Mouse (Mus musculus) spleen, postnatal 14 days (tissue): Measurements from ENCODE around the gene Lrr1.
"Not testable (repeated sequence)": the region's sequence is repeated elsewhere in the genome, so short reads cannot be mapped to it uniquely, and the experiment has no call there.

Source experiments
- DNase-seq, 2 experiments: peaks; one replicate each; pipeline ENCODE4 v3.0.0; 2021 to 2022; ENCODE audit warnings: low spot score in 2 of 2

Lrr1 gene

GRCm38 (mm10) chr12:69168461-69169106 is at the start of gene Lrr1:
Gene Lrr1 (plus strand): TSS chr12:69168814.
- DNase-seq = peak; percentile 78 to 83

- no peak for DNase-seq
These were observed 48.7 kb upstream of the Lrr1 start for GRCm38 (mm10) chr12:69119908-69120307.

GRCm38 (mm10) chr12:69122801-69123200 is 45.8 kb upstream of the Lrr1 start:
- no peak for DNase-seq

GRCm38 (mm10) chr12:69125066-69125465 is 43.5 kb upstream of the Lrr1 start:
- no peak for DNase-seq

GRCm38 (mm10) chr12:69127170-69127569 is 41.4 kb upstream of the Lrr1 start:
- peak in 1 of 2 experiments; percentile 29 for DNase-seq

GRCm38 (mm10) chr12:69127626-69128025 is 41.0 kb upstream of the Lrr1 start:
- DNase-seq = no peak

- DNase-seq = no peak
These were observed 38.8 kb upstream of the Lrr1 start for GRCm38 (mm10) chr12:69129634-69130310.

- DNase-seq = no peak
These were observed 38.1 kb upstream of the Lrr1 start for GRCm38 (mm10) chr12:69130486-69130885.

GRCm38 (mm10) chr12:69131267-69131666 is 37.3 kb upstream of the Lrr1 start:
- DNase-seq = no peak

- peak in 1 of 2 experiments; percentile 9 for DNase-seq
These were observed 36.6 kb upstream of the Lrr1 start for GRCm38 (mm10) chr12:69131981-69132380.

GRCm38 (mm10) chr12:69139201-69139600 is 29.4 kb upstream of the Lrr1 start:
- no peak for DNase-seq

GRCm38 (mm10) chr12:69139841-69140240 is 28.8 kb upstream of the Lrr1 start:
- DNase-seq = no peak

GRCm38 (mm10) chr12:69143460-69143859 is 25.2 kb upstream of the Lrr1 start:
- no peak for DNase-seq

- DNase-seq = no peak
These were observed 21.4 kb upstream of the Lrr1 start for GRCm38 (mm10) chr12:69147166-69147735.

GRCm38 (mm10) chr12:69150049-69150448 is 18.6 kb upstream of the Lrr1 start:
- DNase-seq = no peak

GRCm38 (mm10) chr12:69155923-69156322 is 12.7 kb upstream of the Lrr1 start:
- DNase-seq = no peak

- DNase-seq = no peak
These were observed 12.2 kb upstream of the Lrr1 start for GRCm38 (mm10) chr12:69156436-69156835.

GRCm38 (mm10) chr12:69157107-69157506 is 11.5 kb upstream of the Lrr1 start:
- DNase-seq = no peak

GRCm38 (mm10) chr12:69158366-69158764 is 10.2 kb upstream of the Lrr1 start:
- no peak for DNase-seq

- peak; percentile 94 for DNase-seq
These were observed 9.6 kb upstream of the Lrr1 start, which contains the start of gene Rps29 for GRCm38 (mm10) chr12:69158765-69159577. Gene Rps29 (minus strand): TSS chr12:69159186.

- no peak for DNase-seq
These were observed 9.1 kb upstream of the Lrr1 start for GRCm38 (mm10) chr12:69159578-69159940.

GRCm38 (mm10) chr12:69160677-69161076 is 7.9 kb upstream of the Lrr1 start:
- DNase-seq = not testable (repeated sequence)
